Mouse (Mus musculus): ENCODE results near the gene Ptp4a2.

DNA sequence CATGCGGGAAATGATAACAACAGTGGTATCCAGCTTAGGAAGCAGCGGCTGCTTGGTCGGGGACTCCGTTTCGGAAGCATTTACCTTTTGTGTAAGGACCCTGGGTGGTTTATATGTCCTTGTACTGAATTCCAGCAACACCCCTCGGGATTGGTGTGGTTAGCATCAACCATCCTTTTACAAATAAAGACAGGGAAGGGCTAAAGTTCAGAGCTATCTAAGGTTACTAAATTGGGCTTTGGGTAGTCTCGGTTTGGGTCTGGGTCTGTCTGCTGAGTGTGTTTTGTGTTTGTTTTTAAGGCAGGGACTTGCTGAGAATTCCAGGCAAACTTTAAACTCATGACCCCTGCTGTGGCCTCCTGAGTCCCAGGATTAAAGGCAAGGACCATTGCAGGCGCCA is 15.2 kb upstream of the Ptp4a2 start:
- no peak for TF ChIP-seq POLR2A (IDR thresholded peaks at IDR 0.05; ENCODE audit: insufficient read depth, low read length)
- no peak for TF ChIP-seq CTCF (IDR thresholded peaks at IDR 0.05; ENCODE audit: low read depth, low read length)

Measured in ES-Bruce4 (cell line).